Mouse (Mus musculus) right cerebral cortex, adult 18-20 months (tissue): ENCODE measurements around the gene Vmn1r33.
"Not testable (repeated sequence)": the region's sequence is repeated elsewhere in the genome, so short reads cannot be mapped to it uniquely, and the experiment has no call there.

Experiments used
- DNase-seq: peaks from one replicate; pipeline ENCODE4 v3.0.0; 2022; ENCODE audit warnings: mixed read lengths

Vmn1r33 gene

DNA sequence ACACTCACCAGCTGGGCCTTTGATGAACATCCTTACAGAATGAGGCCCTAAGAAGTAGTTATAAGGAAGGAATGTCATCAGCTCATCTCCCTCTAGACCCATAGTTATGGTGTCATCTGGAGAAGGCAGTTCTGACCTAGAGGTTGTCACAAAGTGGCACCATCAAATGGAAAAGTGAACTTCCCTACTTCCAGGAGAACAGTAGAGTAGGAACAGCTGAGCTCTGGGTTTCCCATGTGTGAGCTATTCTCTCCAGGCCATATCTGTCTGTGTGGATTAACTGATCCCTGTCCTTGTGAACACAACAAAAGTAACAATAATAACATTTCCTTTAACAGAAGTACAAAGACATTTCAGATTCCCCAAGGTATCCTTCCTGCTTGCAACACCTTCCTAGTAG is at the start of gene Vmn1r33:
Gene Vmn1r33 (minus strand): TSS at position 101 of the 400 bp plus-strand sequence.
- DNase-seq: not testable (repeated sequence)

DNA sequence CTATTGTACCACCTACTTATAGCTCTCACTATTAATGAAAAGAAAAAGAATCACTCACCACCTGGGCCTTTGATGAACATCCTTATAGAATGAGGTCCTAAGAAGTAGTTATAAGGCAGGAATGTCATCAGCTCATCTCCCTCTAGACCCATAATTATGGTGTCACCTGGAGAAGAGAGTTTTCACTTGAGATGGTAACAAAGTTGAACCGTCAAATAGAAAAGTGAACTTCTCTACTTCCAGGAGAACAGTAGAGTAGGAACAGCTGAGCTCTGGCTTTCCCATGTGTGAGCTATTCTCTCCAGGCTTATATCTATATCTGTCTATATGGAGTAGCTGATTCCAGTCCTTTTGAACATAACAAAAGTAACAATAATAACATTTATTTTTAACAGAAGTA is 25.7 kb upstream of the Vmn1r33 start, which contains the start of gene Vmn1r34:
Gene Vmn1r34 (minus strand): TSS at position 101 of the 400 bp plus-strand sequence.
- no peak for DNase-seq

DNA sequence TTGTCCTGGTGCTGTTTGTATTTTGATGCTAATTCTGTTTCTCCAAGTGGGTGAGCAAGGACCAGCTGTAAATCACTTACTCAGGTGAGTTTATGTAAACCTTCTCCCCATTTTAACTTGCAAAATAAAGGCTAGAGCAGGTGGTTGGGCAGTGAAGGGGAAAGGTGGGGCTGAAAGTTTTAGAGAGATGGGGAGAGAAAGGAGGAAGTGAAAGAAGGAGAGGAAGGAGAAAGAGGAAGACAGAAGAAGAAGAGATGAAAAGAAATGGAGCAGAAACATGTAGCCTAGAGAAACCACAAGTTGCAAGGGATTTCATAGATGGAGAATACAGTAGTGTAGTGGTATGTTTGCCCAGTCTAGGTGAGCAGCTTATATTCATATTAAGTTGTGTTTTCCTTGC is 22.3 kb downstream of the Vmn1r33 start:
- no peak for DNase-seq
